Mouse (Mus musculus) lung, postnatal 14 days (tissue): ENCODE data around the gene Nr1d1.

Experiments used
- DNase-seq: peaks from one replicate; pipeline ENCODE4 v3.0.0; 2021

Gene Nr1d1

GRCm38 (mm10) chr11:98769007-98769954 is 5.9 kb downstream of the Nr1d1 start:
- DNase-seq = no peak

- no peak for DNase-seq
These were observed 6.8 kb downstream of the Nr1d1 start for GRCm38 (mm10) chr11:98768127-98769006.

- no peak for DNase-seq
These were observed 7.4 kb downstream of the Nr1d1 start for GRCm38 (mm10) chr11:98767713-98768112.

- no peak for DNase-seq
These were observed 7.9 kb downstream of the Nr1d1 start for GRCm38 (mm10) chr11:98767276-98767675.

- no peak for DNase-seq
These were observed 8.3 kb downstream of the Nr1d1 start for GRCm38 (mm10) chr11:98766816-98767215.

GRCm38 (mm10) chr11:98766346-98766745 is 8.8 kb downstream of the Nr1d1 start:
- no peak for DNase-seq

GRCm38 (mm10) chr11:98765421-98766309 is 9.5 kb downstream of the Nr1d1 start:
- DNase-seq = no peak

GRCm38 (mm10) chr11:98764746-98765145 is 10.4 kb downstream of the Nr1d1 start:
- DNase-seq = no peak

- DNase-seq = no peak
These were observed 11.0 kb downstream of the Nr1d1 start for GRCm38 (mm10) chr11:98764091-98764490.

- DNase-seq = no peak
These were observed 11.7 kb downstream of the Nr1d1 start for GRCm38 (mm10) chr11:98763502-98763861.

- peak; percentile 76 for DNase-seq
These were observed 12.2 kb downstream of the Nr1d1 start for GRCm38 (mm10) chr11:98762756-98763501.

- DNase-seq = no peak
These were observed 13.2 kb downstream of the Nr1d1 start for GRCm38 (mm10) chr11:98761939-98762338.

- DNase-seq = no peak
These were observed 18.4 kb downstream of the Nr1d1 start for GRCm38 (mm10) chr11:98756711-98757110.

GRCm38 (mm10) chr11:98755726-98756380 is 19.3 kb downstream of the Nr1d1 start:
- DNase-seq = no peak

- DNase-seq = peak; percentile 84
These were observed 20.4 kb downstream of the Nr1d1 start for GRCm38 (mm10) chr11:98754621-98755181.

GRCm38 (mm10) chr11:98754151-98754620 is 20.9 kb downstream of the Nr1d1 start:
- no peak for DNase-seq

- DNase-seq = no peak
These were observed 21.9 kb downstream of the Nr1d1 start for GRCm38 (mm10) chr11:98753264-98753663.

GRCm38 (mm10) chr11:98752562-98753140 is 22.5 kb downstream of the Nr1d1 start:
- DNase-seq = no peak

GRCm38 (mm10) chr11:98751221-98751782 is 23.8 kb downstream of the Nr1d1 start:
- DNase-seq = no peak
